In the genomic region with DNA sequence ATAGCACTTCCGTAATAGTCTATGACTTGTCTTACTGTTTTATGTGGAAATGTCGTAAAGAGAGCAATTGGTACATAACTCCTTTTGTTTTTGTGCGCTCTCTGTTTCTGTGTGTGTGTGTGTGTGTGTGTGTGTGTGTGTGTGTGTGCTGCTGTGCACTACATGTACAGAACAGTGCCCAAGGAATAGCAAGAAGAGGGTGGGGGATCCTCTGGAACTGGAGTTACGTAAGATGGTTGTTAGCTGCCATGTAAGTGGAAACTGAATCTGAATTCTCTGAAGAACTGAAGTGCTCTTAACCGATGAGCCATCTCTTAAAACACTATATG, we compare ENCODE assay signal across 13 mouse cellular contexts. TPM values are rescaled to one million over a fixed set of nuclear protein-coding genes. Genes with fewer than 3 reads are reported as not detected.
DNase-seq lines count a peak whose midpoint lies in the region; ATAC-seq and TF ChIP-seq lines count a peak whose summit lies in the region.
"Had no signal": no experiment of that assay in that cellular context is flagged by ENCODE, and none has a peak within 500 bp of the region (broad histone marks: within the 10 kb centered on the region; RNA-seq: fewer than 3 reads in every experiment).

No protein-coding gene starts in this region.

- WGBS in heart, embryonic 12.5 days, result 97% methylated on average over 5 of the region's 5 CpGs
- 85% methylated on average over 5 of the region's 5 CpGs for WGBS in hindbrain, embryonic 16.5 days
- WGBS in midbrain, embryonic 15.5 days, result 88% methylated on average over 5 of the region's 5 CpGs
- 97% methylated on average over 5 of the region's 5 CpGs for WGBS in kidney, adult 2 months

- no peak overlapping the region for H3K4me3 ChIP-seq in heart, embryonic 12.5 days
- no peak overlapping the region for H3K4me3 ChIP-seq in hindbrain, embryonic 16.5 days (ENCODE audit: low read length)
- H3K4me3 ChIP-seq in midbrain, embryonic 15.5 days, result no peak overlapping the region
- no peak overlapping the region for H3K4me3 ChIP-seq in kidney, adult 2 months (ENCODE audit: insufficient read depth, low read depth, low read length)

- ATAC-seq in heart, embryonic 12.5 days (ENCODE audit: insufficient number of reproducible peaks, low FRiP score), result no peak
- no peak for ATAC-seq in hindbrain, embryonic 16.5 days
- no peak for ATAC-seq in midbrain, embryonic 15.5 days (replicated peaks)

- no peaks in the 10 kb centered on the region for H3K27me3 ChIP-seq in heart, embryonic 12.5 days (replicated peaks)
- no peaks in the 10 kb centered on the region for H3K27me3 ChIP-seq in hindbrain, embryonic 16.5 days (replicated peaks; ENCODE audit: control insufficient read depth, insufficient read depth, low read length)
- H3K27me3 ChIP-seq in midbrain, embryonic 15.5 days (replicated peaks), result no peaks in the 10 kb centered on the region
- no peaks in the 10 kb centered on the region for H3K27me3 ChIP-seq in kidney, adult 2 months (replicated peaks; ENCODE audit: control insufficient read depth, insufficient read depth, low read length)
- H3K27me3 ChIP-seq: embryonic facial prominence, embryonic 15.5 days; intestine, embryonic 15.5 days; limb, embryonic 12.5 days had no signal

- TF ChIP-seq POLR2A in kidney, adult 2 months (IDR thresholded peaks at IDR 0.05; ENCODE audit: low read depth, low read length), result no peak

- TF ChIP-seq CTCF in kidney, adult 2 months (conservative IDR thresholded peaks at IDR 0.05; ENCODE audit: insufficient read depth, insufficient read length, low read depth, low read length), result no peak

- DNase-seq in heart, adult 11 months, result peak; percentile 2
- peak; percentile 31 for DNase-seq in MEL-GATA-1-ER (ENCODE audit: extremely low read depth, low read depth)
- no peak for DNase-seq in gastrocnemius, postnatal 10 days
- no peak for DNase-seq in adrenal gland, adult 8-10 months
- DNase-seq in kidney, adult 2 months, result no peak
- DNase-seq: cerebellum, adult 2 months; thymus, adult 18-20 months had no signal

- H3K27ac ChIP-seq in heart, embryonic 12.5 days (ENCODE audit: poor library complexity, severe bottlenecking), result no peak overlapping the region
- peak overlapping the region; percentile 91 for H3K27ac ChIP-seq in hindbrain, embryonic 16.5 days (ENCODE audit: low read depth, low read length)
- peak overlapping the region; percentile 98 for H3K27ac ChIP-seq in midbrain, embryonic 15.5 days
- no peak overlapping the region for H3K27ac ChIP-seq in kidney, adult 2 months (ENCODE audit: insufficient read depth, low read depth, low read length)

- peaks cover 23% of the 10 kb centered on the region for H3K4me1 ChIP-seq in heart, embryonic 12.5 days (replicated peaks)
- peaks cover 18% of the 10 kb centered on the region for H3K4me1 ChIP-seq in hindbrain, embryonic 16.5 days (ENCODE audit: control insufficient read depth, insufficient read depth, low read depth, low read length)
- H3K4me1 ChIP-seq in midbrain, embryonic 15.5 days, result peaks cover 35% of the 10 kb centered on the region
- H3K4me1 ChIP-seq in kidney, adult 2 months (ENCODE audit: control insufficient read depth, insufficient read depth, low read length), result peaks cover 4% of the 10 kb centered on the region; the same call in 1 of the 2 replicates

- no peak overlapping the region for H3K9ac ChIP-seq in heart, embryonic 12.5 days
- no peak overlapping the region for H3K9ac ChIP-seq in hindbrain, embryonic 16.5 days (ENCODE audit: low read depth, low read length)
- H3K9ac ChIP-seq in midbrain, embryonic 15.5 days, result no peak overlapping the region

- H3K4me2 ChIP-seq in heart, embryonic 12.5 days, result no peak overlapping the region
- H3K4me2 ChIP-seq in hindbrain, embryonic 16.5 days (ENCODE audit: low read length), result no peak overlapping the region
- no peak overlapping the region for H3K4me2 ChIP-seq in midbrain, embryonic 15.5 days

- H3K36me3 ChIP-seq in heart, embryonic 12.5 days, result 0 out of 2 replicates have a peak, but pooled peaks cover 4% of the 10 kb centered on the region
- H3K36me3 ChIP-seq in hindbrain, embryonic 16.5 days (ENCODE audit: control insufficient read depth, insufficient read depth, low read length), result no peaks in the 10 kb centered on the region
- no peaks in the 10 kb centered on the region for H3K36me3 ChIP-seq in midbrain, embryonic 15.5 days (replicated peaks)
- H3K36me3 ChIP-seq in kidney, adult 2 months (ENCODE audit: control insufficient read depth, insufficient read depth, low read length), result no peaks in the 10 kb centered on the region
- H3K36me3 ChIP-seq: intestine, embryonic 15.5 days had no signal

- H3K9me3 ChIP-seq in heart, embryonic 12.5 days (replicated peaks), result no peaks in the 10 kb centered on the region
- H3K9me3 ChIP-seq in hindbrain, embryonic 16.5 days (ENCODE audit: control insufficient read depth, low read length), result no peaks in the 10 kb centered on the region
- no peaks in the 10 kb centered on the region for H3K9me3 ChIP-seq in midbrain, embryonic 15.5 days
- H3K9me3 ChIP-seq: embryonic facial prominence, embryonic 15.5 days; intestine, embryonic 15.5 days; limb, embryonic 12.5 days had no signal

RNA-seq across cellular contexts. Expression of gene Hmgcr, which starts 1.1 kb away (rescaled TPM):
- 53.3 and 57.5 TPM in 2 replicates for polyA plus RNA-seq in heart, embryonic 12.5 days (2016; fragmentation: Nextera tagmentation; extraction: Ambion mirVana)
- 160 and 179 TPM in 2 replicates for polyA plus RNA-seq in hindbrain, embryonic 16.5 days (2015; fragmentation: Nextera tagmentation; extraction: Ambion mirVana)
- 184 and 196 TPM in 2 replicates for polyA plus RNA-seq in midbrain, embryonic 15.5 days (2015; fragmentation: Nextera tagmentation; extraction: Ambion mirVana)
- 10 to 100 TPM; 19.4 to 20.1 TPM for total RNA-seq in gastrocnemius, postnatal 10 days (2021)
- 100 to 1,000 TPM in 2 of 4 experiments, 10 to 100 TPM in 2; 38.3 to 158 (median 100) TPM for total RNA-seq in adrenal gland, adult 8-10 months (2022)
- polyA plus RNA-seq in kidney, adult 2 months (2012; rRNA removed), result 18.7 and 33.7 TPM in 2 replicates

Comparison
In these comparisons a context has a peak if more than half of its experiments do, and no peak if none do; other contexts are left out.
1. DNase-seq: peak in heart, adult 11 months (single experiment) and MEL-GATA-1-ER (single experiment); none in gastrocnemius, postnatal 10 days (single experiment), adrenal gland, adult 8-10 months (single experiment) and kidney, adult 2 months (single experiment).
2. H3K27ac ChIP-seq: peak in hindbrain, embryonic 16.5 days (single experiment) and midbrain, embryonic 15.5 days (single experiment); none in heart, embryonic 12.5 days (single experiment) and kidney, adult 2 months (single experiment).